Mouse (Mus musculus): ENCODE measurements around the gene Creb3l4. TPM values are rescaled to one million over a fixed set of nuclear protein-coding genes. Genes with fewer than 3 reads are reported as not detected.

Gene Creb3l4
- polyA plus RNA-seq, 1 experiment from 2014 or later = 0.15 TPM

GRCm38 (mm10) chr3:90265932-90266741, 22.8 kb upstream of the Creb3l4 start:
- peak overlapping the region; percentile 87 for H3K4me2 ChIP-seq (ENCODE audit: low read depth, low read length)
- H3K9me3 ChIP-seq (ENCODE audit: low read length) = no peaks in the 10 kb centered on the region
- H3K27me3 ChIP-seq (ENCODE audit: insufficient read depth, low read length) = no peaks in the 10 kb centered on the region
- peak overlapping the region; percentile 76 for H3K4me3 ChIP-seq (ENCODE audit: low read depth, low read length)
- DNase-seq (peak; percentile 58), ATAC-seq (peak; percentile 5)
- WGBS (ENCODE audit: insufficient replicate concordance) = 12% methylated on average over 16 of the region's 16 CpGs
- peak overlapping the region; percentile 81 for H3K9ac ChIP-seq (replicated peaks)
- peak overlapping the region; percentile 98 for H3K27ac ChIP-seq (ENCODE audit: low read depth)
- H3K36me3 ChIP-seq (replicated peaks; ENCODE audit: insufficient read depth, low read length) = peaks cover 36% of the 10 kb centered on the region
- TF ChIP-seq CTCF (IDR thresholded peaks at IDR 0.05; ENCODE audit: low read depth) (no peak), EP300 (IDR thresholded peaks at IDR 0.05; ENCODE audit: low read depth) (no peak)
- H3K4me1 ChIP-seq (ENCODE audit: insufficient read depth) = peaks cover 27% of the 10 kb centered on the region

GRCm38 (mm10) chr3:90265034-90265931, 22.0 kb upstream of the Creb3l4 start, which contains the start of gene Dennd4b:
Dennd4b (plus strand) TSS chr3:90265185.
- Histone ChIP-seq H3K27ac (ENCODE audit: low read depth) (peak within 1 kb of the TSS; percentile 98), H3K27me3 (ENCODE audit: insufficient read depth, low read length) (no peaks in the 10 kb centered on the region), H3K4me3 (ENCODE audit: low read depth, low read length) (peak within 1 kb of the TSS; percentile 76), H3K9me3 (ENCODE audit: low read length) (no peaks in the 10 kb centered on the region), H3K36me3 (replicated peaks; ENCODE audit: insufficient read depth, low read length) (peaks cover 40% of the 10 kb centered on the region), H3K4me1 (ENCODE audit: insufficient read depth) (peaks cover 27% of the 10 kb centered on the region), H3K4me2 (ENCODE audit: low read depth, low read length) (peak within 1 kb of the TSS; percentile 87), H3K9ac (replicated peaks) (peak within 1 kb of the TSS; percentile 81)
- DNase-seq (peak; percentile 94), ATAC-seq (peak; percentile 92)
- 0 out of 2 replicates have a peak, but pooled peaks have one; percentile 25 for TF ChIP-seq EP300 (IDR thresholded peaks at IDR 0.05; ENCODE audit: low read depth)
- peak; percentile 97 for TF ChIP-seq CTCF (IDR thresholded peaks at IDR 0.05; ENCODE audit: low read depth)
- under 1% methylated on average over 71 of the region's 87 CpGs for WGBS (ENCODE audit: insufficient replicate concordance)

GRCm38 (mm10) chr3:90264687-90265033, 21.3 kb upstream of the Creb3l4 start:
- WGBS (ENCODE audit: insufficient replicate concordance) = 19% methylated on average over 10 of the region's 10 CpGs
- H3K4me3 ChIP-seq (ENCODE audit: low read depth, low read length) = peak overlapping the region; percentile 76
- no peak for ATAC-seq

GRCm38 (mm10) chr3:90263121-90263771, 19.9 kb upstream of the Creb3l4 start:
- no peak overlapping the region for H3K4me3 ChIP-seq (ENCODE audit: low read depth, low read length)
- TF ChIP-seq CTCF (IDR thresholded peaks at IDR 0.05; ENCODE audit: low read depth) (no peak), EP300 (IDR thresholded peaks at IDR 0.05; ENCODE audit: low read depth) (no peak)
- H3K9ac ChIP-seq (replicated peaks) = no peak overlapping the region
- no peaks in the 10 kb centered on the region for H3K9me3 ChIP-seq (ENCODE audit: low read length)
- peaks cover 54% of the 10 kb centered on the region for H3K36me3 ChIP-seq (replicated peaks; ENCODE audit: insufficient read depth, low read length)
- WGBS (ENCODE audit: insufficient replicate concordance) = 93% methylated on average over 5 of the region's 5 CpGs
- no peak for ATAC-seq
- no peak overlapping the region for H3K4me2 ChIP-seq (ENCODE audit: low read depth, low read length)
- no peak overlapping the region for H3K27ac ChIP-seq (ENCODE audit: low read depth)
- no peaks in the 10 kb centered on the region for H3K27me3 ChIP-seq (ENCODE audit: insufficient read depth, low read length)
- peaks cover 26% of the 10 kb centered on the region for H3K4me1 ChIP-seq (ENCODE audit: insufficient read depth)
- DNase-seq = no peak

More at GRCm38 (mm10) chr3:90264687-90265033, 21.3 kb upstream of the Creb3l4 start:
- Histone ChIP-seq H3K36me3 (replicated peaks; ENCODE audit: insufficient read depth, low read length) (peaks cover 45% of the 10 kb centered on the region), H3K9ac (replicated peaks) (peak overlapping the region; percentile 81), H3K9me3 (ENCODE audit: low read length) (no peaks in the 10 kb centered on the region), H3K27ac (ENCODE audit: low read depth) (peak overlapping the region; percentile 98), H3K4me2 (ENCODE audit: low read depth, low read length) (peak overlapping the region; percentile 87), H3K4me1 (ENCODE audit: insufficient read depth) (peaks cover 27% of the 10 kb centered on the region), H3K27me3 (ENCODE audit: insufficient read depth, low read length) (no peaks in the 10 kb centered on the region)
- no peak for TF ChIP-seq CTCF (IDR thresholded peaks at IDR 0.05; ENCODE audit: low read depth)
- TF ChIP-seq EP300 (IDR thresholded peaks at IDR 0.05; ENCODE audit: low read depth) = no peak; the same call in 1 of the 2 replicates
- DNase-seq = no peak

- no peaks in the 10 kb centered on the region for H3K27me3 ChIP-seq (ENCODE audit: insufficient read depth, low read length)
- no peak overlapping the region for H3K4me3 ChIP-seq (ENCODE audit: low read depth, low read length)
- H3K36me3 ChIP-seq (replicated peaks; ENCODE audit: insufficient read depth, low read length) = peaks cover 52% of the 10 kb centered on the region
- DNase-seq (peak; percentile 70), ATAC-seq (peak; percentile 68)
- peaks cover 15% of the 10 kb centered on the region for H3K4me1 ChIP-seq (ENCODE audit: insufficient read depth)
- peak overlapping the region; percentile 79 for H3K27ac ChIP-seq (ENCODE audit: low read depth)
- TF ChIP-seq EP300 (IDR thresholded peaks at IDR 0.05; ENCODE audit: low read depth) = peak; percentile 82
- TF ChIP-seq CTCF (IDR thresholded peaks at IDR 0.05; ENCODE audit: low read depth) = no peak
- WGBS (ENCODE audit: insufficient replicate concordance) = 66% methylated on average over 4 of the region's 4 CpGs
- H3K4me2 ChIP-seq (ENCODE audit: low read depth, low read length) = no peak overlapping the region
- no peaks in the 10 kb centered on the region for H3K9me3 ChIP-seq (ENCODE audit: low read length)
- H3K9ac ChIP-seq (replicated peaks) = no peak overlapping the region
Observed at GRCm38 (mm10) chr3:90258521-90258920, 15.2 kb upstream of the Creb3l4 start.

All from liver, postnatal 0 days (tissue).